Mouse (Mus musculus) E14TG2a.4 (cell line): ENCODE measurements around the gene Acad11.

Experiments used
- CTCF ChIP-seq: conservative IDR thresholded peaks from 2 replicates; pipeline ENCODE4 v1.5.1; 2014; ENCODE audit warnings: low read length
- NANOG ChIP-seq: IDR thresholded peaks from 2 replicates; pipeline ENCODE4 v1.6.1; 2014; ENCODE audit warnings: borderline replicate concordance, low read length, mixed read lengths

DNA sequence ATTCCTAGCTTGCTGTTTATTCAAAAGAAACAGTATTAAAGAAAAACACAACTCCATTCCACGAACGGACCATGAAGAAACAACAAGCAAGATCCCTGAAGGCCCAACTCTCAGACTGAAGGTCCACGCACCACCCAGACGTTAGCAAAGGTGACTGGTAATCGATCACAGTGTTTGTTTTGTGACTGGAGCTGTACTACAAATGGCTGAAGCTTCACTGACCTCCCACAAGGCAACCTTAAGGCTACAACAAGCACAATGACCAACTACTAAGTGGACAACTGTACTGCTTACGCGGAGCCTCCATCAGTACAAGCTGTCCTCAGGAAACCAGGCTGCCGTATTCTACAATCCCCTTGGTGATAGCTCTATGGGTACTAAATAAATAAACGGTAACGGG, 106.8 kb downstream of the Acad11 start:
- TF ChIP-seq CTCF (no peak), NANOG (no peak)
